Mouse (Mus musculus) MEL (cell line): ENCODE data around the gene Med17. TPM values are rescaled to one million over a fixed set of nuclear protein-coding genes. Genes with fewer than 3 reads are reported as not detected.
A peak's percentile ranks its signal among the peaks of the same experiment; 100 is the strongest.

Experiments used
- DNase-seq: peaks from one replicate; pipeline ENCODE4 v3.0.0; 2011; ENCODE audit warnings: low read depth, low spot score
- H3K27ac ChIP-seq: 2 replicates; pipeline ENCODE4 v1.5.1; 2012; ENCODE audit warnings: low read depth, mild to moderate bottlenecking, control low read depth, low read length, moderate library complexity; ENCODE audit not compliant: control insufficient read depth
- H3K27me3 ChIP-seq, 2 experiments: fragments of 150-350 bp in 1 of 2; sonication (generic) in 1 of 2; 2 replicates each; pipeline ENCODE4 v1.6.1; 2012; ENCODE audit warnings: low read length in 2 of 2, mild to moderate bottlenecking in 2 of 2, improper control_type of control experiment in 1 of 2, moderate library complexity in 1 of 2; ENCODE audit not compliant: insufficient read depth in 2 of 2, control insufficient read depth in 1 of 2
- H3K36me3 ChIP-seq, 2 experiments: 2 replicates each; pipeline ENCODE4 v1.6.1; 2012 to 2014; ENCODE audit warnings: low read length in 2 of 2, improper control_type of control experiment in 1 of 2, inconsistent platforms in 1 of 2, mild to moderate bottlenecking in 1 of 2; ENCODE audit not compliant: insufficient read depth in 2 of 2, control insufficient read depth in 1 of 2
- H3K4me1 ChIP-seq, 2 experiments: fragments of 150-350 bp in 1 of 2; sonication (generic) in 1 of 2; 2 replicates each; pipeline ENCODE4 v1.6.1; 2012; ENCODE audit warnings: low read length in 2 of 2, improper control_type of control experiment in 1 of 2, mild to moderate bottlenecking in 1 of 2; ENCODE audit not compliant: insufficient read depth in 2 of 2, control insufficient read depth in 1 of 2
- H3K4me3 ChIP-seq, 2 experiments: fragments of 150-350 bp in 1 of 2; sonication (generic) in 1 of 2; 2 replicates each; pipeline ENCODE4 v1.5.1; 2012; ENCODE audit warnings: low read depth in 2 of 2, low read length in 2 of 2, mild to moderate bottlenecking in 2 of 2, moderate library complexity in 2 of 2, control low read depth in 1 of 2, improper control_type of control experiment in 1 of 2; ENCODE audit not compliant: control insufficient read depth in 1 of 2, insufficient read depth in 1 of 2
- H3K79me2 ChIP-seq: 2 replicates; pipeline ENCODE4 v1.6.1; 2012; ENCODE audit warnings: mild to moderate bottlenecking, low read length, moderate library complexity; ENCODE audit not compliant: control insufficient read depth, poor library complexity, insufficient read depth
- H3K9ac ChIP-seq: 2 replicates; pipeline ENCODE4 v1.6.1; 2012; ENCODE audit warnings: low read depth, mild to moderate bottlenecking, control low read depth, low read length, moderate library complexity; ENCODE audit not compliant: control insufficient read depth, poor library complexity, severe bottlenecking
- H3K9me3 ChIP-seq: fragments of 150-350 bp; sonication (generic); replicated peaks from 2 replicates; pipeline ENCODE4 v1.6.1; 2012; ENCODE audit warnings: mild to moderate bottlenecking, low read length, improper control_type of control experiment, moderate library complexity; ENCODE audit not compliant: insufficient read depth
- EP300 ChIP-seq, 2 experiments: IDR thresholded peaks; 2 replicates each; pipeline ENCODE4 v1.6.1; 2011; ENCODE audit warnings: improper control_type of control experiment in 2 of 2, low read length in 2 of 2, low read depth in 1 of 2, mild to moderate bottlenecking in 1 of 2
- ETS1 ChIP-seq: IDR thresholded peaks from 2 replicates; pipeline ENCODE4 v1.6.1; 2012; ENCODE audit warnings: low read depth, mild to moderate bottlenecking, inconsistent platforms, low read length, improper control_type of control experiment, moderate library complexity
- GATA1 ChIP-seq: IDR thresholded peaks from 2 replicates; pipeline ENCODE4 v1.6.1; 2011; ENCODE audit warnings: low read depth, low read length, improper control_type of control experiment
- HCFC1 ChIP-seq: IDR thresholded peaks from 2 replicates; pipeline ENCODE4 v1.6.1; 2012; ENCODE audit warnings: low read depth, mild to moderate bottlenecking, inconsistent platforms, low read length, improper control_type of control experiment, moderate library complexity
- MAFK ChIP-seq: IDR thresholded peaks from 2 replicates; pipeline ENCODE4 v1.6.1; 2011; ENCODE audit warnings: low read depth, mild to moderate bottlenecking, low read length, improper control_type of control experiment, borderline replicate concordance
- MAX ChIP-seq: IDR thresholded peaks from 2 replicates; pipeline ENCODE4 v1.6.1; 2011; ENCODE audit warnings: low read length, improper control_type of control experiment
- MXI1 ChIP-seq: IDR thresholded peaks from 2 replicates; pipeline ENCODE4 v1.6.1; 2011; ENCODE audit warnings: mild to moderate bottlenecking, low read depth, low read length, improper control_type of control experiment
- NELFE ChIP-seq: IDR thresholded peaks from 2 replicates; pipeline ENCODE4 v1.6.1; 2011; ENCODE audit warnings: low read depth, low read length, improper control_type of control experiment
- POLR2A ChIP-seq, 2 experiments: IDR thresholded peaks; 2 replicates each; pipeline ENCODE4 v1.6.1; 2011 to 2012; ENCODE audit warnings: low read length in 2 of 2, mild to moderate bottlenecking in 2 of 2, control low read depth in 1 of 2, improper control_type of control experiment in 1 of 2, low read depth in 1 of 2, moderate library complexity in 1 of 2; ENCODE audit not compliant: control insufficient read depth in 1 of 2, insufficient read depth in 1 of 2, poor library complexity in 1 of 2
- POLR2AphosphoS5 ChIP-seq: IDR thresholded peaks from 2 replicates; pipeline ENCODE4 v1.6.1; 2012; ENCODE audit warnings: low read depth, borderline replicate concordance, mild to moderate bottlenecking, inconsistent platforms, low read length, moderate library complexity, mixed read lengths
- RCOR1 ChIP-seq: IDR thresholded peaks from 2 replicates; pipeline ENCODE4 v1.6.1; 2012; ENCODE audit warnings: low read depth, mild to moderate bottlenecking, inconsistent platforms, low read length, improper control_type of control experiment
- TCF12 ChIP-seq: IDR thresholded peaks from 2 replicates; pipeline ENCODE4 v1.6.1; 2014; ENCODE audit warnings: low read depth, mild to moderate bottlenecking, inconsistent platforms, low read length, improper control_type of control experiment, moderate library complexity
- ZC3H11A ChIP-seq: IDR thresholded peaks from 2 replicates; pipeline ENCODE4 v1.6.1; 2012; ENCODE audit warnings: low read depth, mild to moderate bottlenecking, inconsistent platforms, low read length, improper control_type of control experiment
- ZKSCAN1 ChIP-seq: IDR thresholded peaks from 2 replicates; pipeline ENCODE4 v1.6.1; 2012; ENCODE audit warnings: low read depth, mild to moderate bottlenecking, inconsistent platforms, low read length, improper control_type of control experiment, moderate library complexity
- ZMIZ1 ChIP-seq: IDR thresholded peaks from 2 replicates; pipeline ENCODE4 v1.6.1; 2012; ENCODE audit warnings: low read depth, mild to moderate bottlenecking, inconsistent platforms, low read length, improper control_type of control experiment, moderate library complexity
- polyA plus RNA-seq, 2 experiments: library from polyadenylated mRNA; stranded (reverse) in 1 of 2; unstranded in 1 of 2; fragments of >175 nt in 1 of 2; fragments of >200 nt in 1 of 2; gene quantifications; 2 replicates each; pipeline versions ENCODE4 v1.2.1 to v1.2.4; 2012; ENCODE audit warnings: low replicate concordance in 2 of 2, low read depth in 1 of 2; ENCODE audit not compliant: insufficient read length in 2 of 2, insufficient read depth in 1 of 2, missing spikeins in 1 of 2
- total RNA-seq: library from RNA; depleted of rRNA; stranded (reverse); fragments of 300-350 nt; gene quantifications from 2 replicates; pipeline ENCODE4 v1.2.3, GENCODE M21; 2012

Med17 gene
- total and polyA plus RNA-seq, 3 experiments = 175 to 478 (median 185) TPM

GRCm38 (mm10) chr9:15276855-15277254 lies 2.9 kb downstream of the Med17 start:
- no peaks in the 10 kb centered on the region for H3K27me3 ChIP-seq
- H3K4me1 ChIP-seq = peaks cover 10 to 20% of the 10 kb centered on the region in 2 experiments
- peaks cover 32% of the 10 kb centered on the region for H3K79me2 ChIP-seq
- H3K9ac ChIP-seq = no peak overlapping the region
- DNase-seq = no peak
- H3K27ac ChIP-seq = no peak overlapping the region
- no peaks in the 10 kb centered on the region for H3K9me3 ChIP-seq
- TF ChIP-seq ZKSCAN1 (no peak), ETS1 (no peak), NELFE (no peak), GATA1 (no peak), POLR2AphosphoS5 (no peak), MXI1 (no peak), MAX (no peak), ZC3H11A (no peak), MAFK (no peak), EP300 (IDR thresholded peaks at IDR 0.05; ENCODE audit: low read depth in 1 of 2, low read length in 2 of 2) (no peak), TCF12 (no peak)
- peaks cover 23 to 53% of the 10 kb centered on the region in 2 experiments for H3K36me3 ChIP-seq
- H3K4me3 ChIP-seq = no peak overlapping the region

GRCm38 (mm10) chr9:15273981-15274380 lies 5.8 kb downstream of the Med17 start:
- Histone ChIP-seq H3K27ac (no peak overlapping the region), H3K4me1 (peaks cover 7 to 9% of the 10 kb centered on the region in 2 experiments; a peak in 3 of 4 replicates), H3K36me3 (peaks cover 19 to 78% of the 10 kb centered on the region in 2 experiments), H3K9ac (no peak overlapping the region), H3K27me3 (no peaks in the 10 kb centered on the region), H3K79me2 (peaks cover 25% of the 10 kb centered on the region), H3K9me3 (no peaks in the 10 kb centered on the region), H3K4me3 (no peak overlapping the region)
- TF ChIP-seq MXI1 (no peak), ZMIZ1 (0 out of 2 replicates have a peak, but pooled peaks have one; percentile 23), RCOR1 (no peak)
- DNase-seq = no peak

GRCm38 (mm10) chr9:15263487-15263886 lies 16.2 kb downstream of the Med17 start:
- Histone ChIP-seq H3K4me1 (no peaks in the 10 kb centered on the region), H3K9ac (no peak overlapping the region), H3K79me2 (no peaks in the 10 kb centered on the region), H3K27ac (no peak overlapping the region), H3K36me3 (peaks cover 0 to 55% of the 10 kb centered on the region in 2 experiments; a peak in 2 of 4 replicates), H3K9me3 (no peaks in the 10 kb centered on the region), H3K27me3 (no peaks in the 10 kb centered on the region), H3K4me3 (no peak overlapping the region)
- no peak for DNase-seq
- TF ChIP-seq HCFC1 = no peak
- no peak for TF ChIP-seq TCF12
- 0 out of 4 replicates have a peak, but pooled peaks of 1 of the 2 experiments have one; percentile 15 for TF ChIP-seq POLR2A (IDR thresholded peaks at IDR 0.05; ENCODE audit: control insufficient read depth in 1 of 2, insufficient read depth in 1 of 2, low read depth in 1 of 2, low read length in 2 of 2, poor library complexity in 1 of 2)
